Mouse (Mus musculus) hindlimb bud, embryonic 11.5 days (tissue): ENCODE data around the gene Notch2.

Experiments
- DNase-seq: peaks from one replicate; pipeline ENCODE4 v3.0.0-alpha.2; 2012; ENCODE audit warnings: low read depth, low spot score; ENCODE audit errors: extremely low spot score

The Notch2 gene

GRCm38 (mm10) chr3:98146471-98147410 is 133.4 kb downstream of the Notch2 start:
- DNase-seq, result no peak

GRCm38 (mm10) chr3:98147706-98148105 is 134.4 kb downstream of the Notch2 start:
- no peak for DNase-seq

- no peak for DNase-seq
These were observed 136.6 kb downstream of the Notch2 start for GRCm38 (mm10) chr3:98149881-98150280.

- no peak for DNase-seq
These were observed 137.7 kb downstream of the Notch2 start for GRCm38 (mm10) chr3:98151016-98151415.

- DNase-seq, result no peak
These were observed 140.1 kb downstream of the Notch2 start for GRCm38 (mm10) chr3:98153460-98153859.

GRCm38 (mm10) chr3:98156158-98156557 is 142.8 kb downstream of the Notch2 start:
- DNase-seq, result no peak

- no peak for DNase-seq
These were observed 143.7 kb downstream of the Notch2 start for GRCm38 (mm10) chr3:98157073-98157472.

- no peak for DNase-seq
These were observed 144.3 kb downstream of the Notch2 start for GRCm38 (mm10) chr3:98157585-98157984.

- no peak for DNase-seq
These were observed 145.3 kb downstream of the Notch2 start for GRCm38 (mm10) chr3:98158646-98159045.

GRCm38 (mm10) chr3:98159289-98159688 is 146.0 kb downstream of the Notch2 start:
- no peak for DNase-seq

GRCm38 (mm10) chr3:98160330-98160729 is 147.0 kb downstream of the Notch2 start, which contains the start of gene Adam30:
Adam30 (plus strand) TSS chr3:98160630.
- no peak for DNase-seq

GRCm38 (mm10) chr3:98178340-98178739 is 165.0 kb downstream of the Notch2 start:
- no peak for DNase-seq

- no peak for DNase-seq
These were observed 167.5 kb downstream of the Notch2 start for GRCm38 (mm10) chr3:98180805-98181204.

- DNase-seq, result no peak
These were observed 171.9 kb downstream of the Notch2 start for GRCm38 (mm10) chr3:98185163-98185714.

GRCm38 (mm10) chr3:98187777-98188176 is 174.4 kb downstream of the Notch2 start:
- DNase-seq, result no peak

GRCm38 (mm10) chr3:98197711-98198532 is 184.6 kb downstream of the Notch2 start:
- no peak for DNase-seq

GRCm38 (mm10) chr3:98199747-98200146 is 186.4 kb downstream of the Notch2 start:
- DNase-seq, result no peak
